Comparison of ENCODE assay signal across 8 mouse cellular contexts in the genomic region with DNA sequence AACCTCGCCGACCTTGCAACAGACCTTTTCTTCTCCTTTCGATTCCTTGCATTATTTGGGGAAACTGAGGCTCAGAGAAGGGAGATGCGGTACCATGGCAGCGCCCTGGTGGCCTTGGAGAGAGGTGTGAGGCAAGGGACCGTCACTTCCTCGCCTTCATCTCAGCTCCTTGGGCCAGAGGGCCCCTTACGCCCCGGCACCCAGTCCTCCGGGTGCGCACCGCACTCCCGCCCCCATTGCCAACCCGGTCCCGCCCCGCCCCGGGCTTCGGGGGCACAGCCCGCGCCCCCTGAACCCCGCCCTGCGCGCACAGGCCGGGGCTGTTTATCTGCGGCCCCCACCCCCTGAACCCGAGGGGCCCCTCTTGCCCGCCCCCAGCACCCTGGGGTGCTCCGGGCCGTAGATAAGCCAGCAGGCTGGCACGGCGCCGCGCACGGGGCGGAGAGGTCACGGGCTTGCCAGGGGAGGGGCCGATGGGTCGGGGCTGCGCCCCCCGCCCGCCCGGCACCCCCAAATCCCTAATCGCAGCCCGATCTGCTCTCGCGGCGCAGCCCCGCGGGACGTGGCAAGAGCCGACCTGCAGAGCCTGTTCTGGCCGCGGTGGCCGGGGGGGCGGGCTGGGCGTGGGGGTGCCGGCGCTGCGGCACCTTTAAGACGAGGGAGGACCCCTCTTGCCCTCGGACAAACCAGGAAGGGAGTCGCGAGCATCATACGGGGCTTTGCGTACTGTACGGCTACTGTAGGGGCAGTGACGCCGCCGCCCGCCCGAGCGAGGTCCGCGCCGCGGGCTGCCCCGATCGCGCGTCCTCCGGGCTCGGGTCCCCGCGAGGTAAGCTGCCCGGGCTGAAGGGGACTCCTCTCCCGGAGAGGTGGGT. TPM values are rescaled to one million over a fixed set of nuclear protein-coding genes. Genes with fewer than 3 reads are reported as not detected.
DNase-seq lines count a peak whose midpoint lies in the region; ATAC-seq and TF ChIP-seq lines count a peak whose summit lies in the region.

No protein-coding gene starts in this region.

- DNase-seq in urinary bladder, adult 18-20 months (ENCODE audit: low spot score in 2 of 2): peak; percentile 67 to 76
- no peak for DNase-seq in urinary bladder, adult 2 months (ENCODE audit: low spot score)
- peak; percentile 85 to 89 for DNase-seq in heart, adult 2 months
- peak; percentile 70 to 73 for DNase-seq in kidney, adult 8-10 months
- DNase-seq in liver, embryonic 11.5 days (ENCODE audit: low spot score): peak; percentile 78
- DNase-seq in spleen, postnatal 14 days (ENCODE audit: low spot score in 2 of 2): peak; percentile 68 to 71

- intact Hi-C loops in heart, adult 2 months (cut with DNase I): no loop called here

- WGBS in embryonic facial prominence, embryonic 13.5 days: 1% methylated on average over 85 of the region's 86 CpGs
- under 1% methylated on average over 84 of the region's 86 CpGs for WGBS in heart, adult 2 months
- under 1% methylated on average over 58 of the region's 86 CpGs for WGBS in liver, embryonic 11.5 days

- TF ChIP-seq CTCF in heart, adult 2 months (IDR thresholded peaks at IDR 0.05): peak; percentile 19; the same call in 1 of the 2 replicates

- H3K27ac ChIP-seq in embryonic facial prominence, embryonic 13.5 days: peak overlapping the region; percentile 100
- peak overlapping the region; percentile 98 for H3K27ac ChIP-seq in heart, adult 2 months
- H3K27ac ChIP-seq in liver, embryonic 11.5 days (ENCODE audit: low read depth, low read length): peak overlapping the region; percentile 100

- H3K4me1 ChIP-seq in embryonic facial prominence, embryonic 13.5 days: peaks cover 44% of the 10 kb centered on the region
- peaks cover 16% of the 10 kb centered on the region for H3K4me1 ChIP-seq in heart, adult 2 months (ENCODE audit: control insufficient read depth, insufficient read depth, low read length)
- peaks cover 46% of the 10 kb centered on the region for H3K4me1 ChIP-seq in liver, embryonic 11.5 days (replicated peaks; ENCODE audit: control insufficient read depth, insufficient read depth, low read length)

- H3K27me3 ChIP-seq in embryonic facial prominence, embryonic 13.5 days: peaks cover 29% of the 10 kb centered on the region
- no peaks in the 10 kb centered on the region for H3K27me3 ChIP-seq in heart, adult 2 months (ENCODE audit: control insufficient read depth, insufficient read depth, low read length)
- H3K27me3 ChIP-seq in liver, embryonic 11.5 days (replicated peaks; ENCODE audit: control insufficient read depth, insufficient read depth, low read length): peaks cover 5% of the 10 kb centered on the region
- no peaks in the 10 kb centered on the region for H3K27me3 ChIP-seq in myocyte (ENCODE audit: control insufficient read depth, insufficient read depth, insufficient read length)

- H3K9ac ChIP-seq in embryonic facial prominence, embryonic 13.5 days: peak overlapping the region; percentile 96
- peak overlapping the region; percentile 97 for H3K9ac ChIP-seq in heart, adult 2 months (ENCODE audit: low read depth, low read length)
- H3K9ac ChIP-seq in liver, embryonic 11.5 days (ENCODE audit: low read depth, low read length): peak overlapping the region; percentile 99

- H3K4me3 ChIP-seq in embryonic facial prominence, embryonic 13.5 days: peak overlapping the region; percentile 88
- peak overlapping the region; percentile 88 for H3K4me3 ChIP-seq in heart, adult 2 months
- H3K4me3 ChIP-seq in liver, embryonic 11.5 days (ENCODE audit: low read depth, low read length): peak overlapping the region; percentile 97
- H3K4me3 ChIP-seq in myocyte: peak overlapping the region; percentile 94

- TF ChIP-seq POLR2A in heart, adult 2 months (IDR thresholded peaks at IDR 0.05; ENCODE audit: insufficient read depth, low read depth, low read length): peak; percentile 74
- TF ChIP-seq POLR2A in myocyte (IDR thresholded peaks at IDR 0.05; ENCODE audit: insufficient read length, low read depth): peak; percentile 79

- no peaks in the 10 kb centered on the region for H3K9me3 ChIP-seq in embryonic facial prominence, embryonic 13.5 days
- no peaks in the 10 kb centered on the region for H3K9me3 ChIP-seq in liver, embryonic 11.5 days (ENCODE audit: control insufficient read depth, low read length)

- TF ChIP-seq EP300 in heart, adult 2 months (IDR thresholded peaks at IDR 0.05; ENCODE audit: insufficient read depth, low read depth, low read length): no peak

- peak overlapping the region; percentile 97 for H3K4me2 ChIP-seq in embryonic facial prominence, embryonic 13.5 days
- peak overlapping the region; percentile 97 for H3K4me2 ChIP-seq in liver, embryonic 11.5 days
- H3K4me2 ChIP-seq in myocyte (ENCODE audit: low read depth): peak overlapping the region; percentile 85

- peaks cover 14% of the 10 kb centered on the region for H3K79me2 ChIP-seq in heart, adult 2 months (replicated peaks; ENCODE audit: control insufficient read depth, insufficient read depth, low read length)
- H3K79me2 ChIP-seq in myocyte (ENCODE audit: control insufficient read depth, insufficient read depth): peaks cover 33% of the 10 kb centered on the region

- H3K36me3 ChIP-seq in embryonic facial prominence, embryonic 13.5 days: no peaks in the 10 kb centered on the region
- H3K36me3 ChIP-seq in heart, adult 2 months (ENCODE audit: control insufficient read depth, insufficient read depth, low read length): no peaks in the 10 kb centered on the region
- H3K36me3 ChIP-seq in liver, embryonic 11.5 days (ENCODE audit: control insufficient read depth, insufficient read depth, low read length): no peaks in the 10 kb centered on the region
- no peaks in the 10 kb centered on the region for H3K36me3 ChIP-seq in myocyte (ENCODE audit: control insufficient read depth, insufficient read depth)

- H3ac ChIP-seq in myocyte (ENCODE audit: control insufficient read depth, insufficient read length): peak overlapping the region; percentile 73

- ATAC-seq in embryonic facial prominence, embryonic 13.5 days (ENCODE audit: insufficient number of reproducible peaks, insufficient read depth, low FRiP score, low TSS enrichment, low read depth): 0 out of 2 replicates have a peak, but pooled peaks have one; percentile 4
- ATAC-seq in liver, embryonic 11.5 days (replicated peaks; ENCODE audit: low FRiP score): peak; percentile 75

TF ChIP-seq in myocyte, 11 proteins besides CTCF, POLR2A, EP300 and RAD21:
- TF ChIP-seq POLR2AphosphoS2 (IDR thresholded peaks at IDR 0.05; ENCODE audit: insufficient read length, low read depth) (peak; percentile 76), SRF (IDR thresholded peaks at IDR 0.05; ENCODE audit: control insufficient read depth, insufficient read length, low read depth) (no peak)

RNA-seq across cellular contexts. Expression of a gene that starts 1.0 kb away (rescaled TPM):
- 30.0 and 39.0 TPM in 2 replicates for polyA plus RNA-seq in urinary bladder, adult 2 months (2012; rRNA removed)
- 27.0 and 27.9 TPM in 2 replicates for polyA plus RNA-seq in embryonic facial prominence, embryonic 13.5 days (2015; fragmentation: Nextera tagmentation; extraction: Ambion mirVana)
- 10 to 100 TPM; 35.2 to 41.4 TPM for total RNA-seq in heart, adult 2 months (2021)
- 16.1 and 20.6 TPM in 2 replicates for polyA plus RNA-seq in heart, adult 2 months (2012; rRNA removed)
- 31.6 and 34.2 TPM in 2 replicates for polyA plus RNA-seq in liver, embryonic 11.5 days (2014; fragmentation: Nextera tagmentation; extraction: Ambion mirVana)
- polyA plus RNA-seq in myocyte (2012; fragmentation: generic; extraction: Trizol): 26.1 TPM

RNA-seq across cellular contexts. Expression of a gene that starts 30.4 kb away (rescaled TPM):
- 119 TPM in 2 replicates for polyA plus RNA-seq in urinary bladder, adult 2 months (2012; rRNA removed)
- polyA plus RNA-seq in embryonic facial prominence, embryonic 13.5 days (2015; fragmentation: Nextera tagmentation; extraction: Ambion mirVana): 196 and 213 TPM in 2 replicates
- total RNA-seq in heart, adult 2 months (2021): 100 to 1,000 TPM; 115 to 123 TPM
- 89.3 and 116 TPM in 2 replicates for polyA plus RNA-seq in heart, adult 2 months (2012; rRNA removed)
- polyA plus RNA-seq in liver, embryonic 11.5 days (2014; fragmentation: Nextera tagmentation; extraction: Ambion mirVana): 201 and 207 TPM in 2 replicates
- polyA plus RNA-seq in myocyte (2012; fragmentation: generic; extraction: Trizol): 126 TPM

RNA-seq across cellular contexts. Expression of a gene that starts 31.7 kb away (rescaled TPM):
- 12.5 and 17.9 TPM in 2 replicates for polyA plus RNA-seq in urinary bladder, adult 2 months (2012; rRNA removed)
- polyA plus RNA-seq in embryonic facial prominence, embryonic 13.5 days (2015; fragmentation: Nextera tagmentation; extraction: Ambion mirVana): 58.1 and 60.9 TPM in 2 replicates
- 10 to 100 TPM; 14.1 to 16.5 TPM for total RNA-seq in heart, adult 2 months (2021)
- 22.3 and 23.3 TPM in 2 replicates for polyA plus RNA-seq in heart, adult 2 months (2012; rRNA removed)
- 41.2 and 50.9 TPM in 2 replicates for polyA plus RNA-seq in liver, embryonic 11.5 days (2014; fragmentation: Nextera tagmentation; extraction: Ambion mirVana)
- 43.2 TPM for polyA plus RNA-seq in myocyte (2012; fragmentation: generic; extraction: Trizol)

RNA-seq across cellular contexts. Expression of a gene that starts 37.4 kb away (rescaled TPM):
- 1.1 and 1.2 TPM in 2 replicates for polyA plus RNA-seq in urinary bladder, adult 2 months (2012; rRNA removed)
- polyA plus RNA-seq in embryonic facial prominence, embryonic 13.5 days (2015; fragmentation: Nextera tagmentation; extraction: Ambion mirVana): 0.53 and 1.5 TPM in 2 replicates
- total RNA-seq in heart, adult 2 months (2021): under 1 TPM; 0.36 to 0.70 TPM
- polyA plus RNA-seq in heart, adult 2 months (2012; rRNA removed): 0.06 and 0.15 TPM in 2 replicates
- polyA plus RNA-seq in liver, embryonic 11.5 days (2014; fragmentation: Nextera tagmentation; extraction: Ambion mirVana): 17.3 and 17.6 TPM in 2 replicates
- 0.14 TPM for polyA plus RNA-seq in myocyte (2012; fragmentation: generic; extraction: Trizol)

RNA-seq across cellular contexts. Expression of a gene that starts 40.4 kb away (rescaled TPM):
- polyA plus RNA-seq in urinary bladder, adult 2 months (2012; rRNA removed): 1,109 and 1,486 TPM in 2 replicates
- 622 and 633 TPM in 2 replicates for polyA plus RNA-seq in embryonic facial prominence, embryonic 13.5 days (2015; fragmentation: Nextera tagmentation; extraction: Ambion mirVana)
- total RNA-seq in heart, adult 2 months (2021): 1,000 to 10,000 TPM; 1,027 to 1,244 TPM
- polyA plus RNA-seq in heart, adult 2 months (2012; rRNA removed): 887 and 1,187 TPM in 2 replicates
- polyA plus RNA-seq in liver, embryonic 11.5 days (2014; fragmentation: Nextera tagmentation; extraction: Ambion mirVana): 626 and 647 TPM in 2 replicates
- 3,891 TPM for polyA plus RNA-seq in myocyte (2012; fragmentation: generic; extraction: Trizol)
